Mouse (Mus musculus) liver, embryonic 11.5 days (tissue): Measurements from ENCODE around the gene Mms22l. TPM values are rescaled to one million over a fixed set of nuclear protein-coding genes. Genes with fewer than 3 reads are reported as not detected.
"Not testable (repeated sequence)": the region's sequence is repeated elsewhere in the genome, so short reads cannot be mapped to it uniquely, and the experiment has no call there.

ENCODE experiments used
- ATAC-seq: fragments of 200-750 bp; cut with Nextera tagmentation; replicated peaks from 2 replicates; pipeline ENCODE4 v1.8.0; 2017; ENCODE audit warnings: moderate number of reproducible peaks, mild to moderate bottlenecking, moderate TSS enrichment, moderate library complexity; ENCODE audit not compliant: low FRiP score
- DNase-seq: peaks from one replicate; pipeline ENCODE4 v3.0.0-alpha.2; 2017; ENCODE audit warnings: low spot score
- H3K27ac ChIP-seq: fragments of 300-500 bp; sonication (generic); 2 replicates; pipeline ENCODE4 v1.5.1; 2014; ENCODE audit warnings: mild to moderate bottlenecking, low read depth, low read length, control low read depth
- H3K27me3 ChIP-seq: fragments of 300-500 bp; sonication (generic); replicated peaks from 2 replicates; pipeline ENCODE4 v1.6.1; 2014; ENCODE audit warnings: low read length, mixed read lengths; ENCODE audit not compliant: control insufficient read depth, insufficient read depth
- H3K36me3 ChIP-seq: fragments of 300-500 bp; sonication (generic); 2 replicates; pipeline ENCODE4 v1.6.1; 2014; ENCODE audit warnings: mild to moderate bottlenecking, low read length, moderate library complexity, mixed read lengths; ENCODE audit not compliant: control insufficient read depth, insufficient read depth
- H3K4me1 ChIP-seq: fragments of 300-500 bp; sonication (generic); replicated peaks from 2 replicates; pipeline ENCODE4 v1.6.1; 2014; ENCODE audit warnings: low read length, mixed read lengths; ENCODE audit not compliant: control insufficient read depth, insufficient read depth
- H3K4me2 ChIP-seq: fragments of 300-500 bp; sonication (generic); 2 replicates; pipeline ENCODE4 v1.6.1; 2014; ENCODE audit warnings: mild to moderate bottlenecking, control low read depth, moderate library complexity
- H3K4me3 ChIP-seq: fragments of 300-500 bp; sonication (generic); 2 replicates; pipeline ENCODE4 v1.5.1; 2014; ENCODE audit warnings: low read depth, low read length, control low read depth
- H3K9ac ChIP-seq: fragments of 300-500 bp; sonication (generic); 2 replicates; pipeline ENCODE4 v1.6.1; 2014; ENCODE audit warnings: low read depth, low read length, control low read depth
- H3K9me3 ChIP-seq: fragments of 300-500 bp; sonication (generic); 2 replicates; pipeline ENCODE4 v1.6.1; 2016; ENCODE audit warnings: low read length, inconsistent platforms, mixed read lengths; ENCODE audit not compliant: control insufficient read depth
- WGBS: fragments of 180-500 bp; shearing (Covaris S2); extraction: QIAGEN DNeasy Blood & Tissue Kit; methylation state at CpG from one replicate; pipeline ENCODE4 v1.1.7; 2014; 5-methylcytosine and 5-hydroxymethylcytosine counted together
- polyA plus RNA-seq: library from polyadenylated mRNA; unstranded; fragments of >200 nt; fragmentation: Nextera tagmentation; extraction: Ambion mirVana; gene quantifications from 2 replicates; pipeline ENCODE4 v1.2.1, GENCODE M21; 2014

Mms22l gene
- polyA plus RNA-seq, 1 experiment from 2014 or later, result 47.2 TPM

DNA sequence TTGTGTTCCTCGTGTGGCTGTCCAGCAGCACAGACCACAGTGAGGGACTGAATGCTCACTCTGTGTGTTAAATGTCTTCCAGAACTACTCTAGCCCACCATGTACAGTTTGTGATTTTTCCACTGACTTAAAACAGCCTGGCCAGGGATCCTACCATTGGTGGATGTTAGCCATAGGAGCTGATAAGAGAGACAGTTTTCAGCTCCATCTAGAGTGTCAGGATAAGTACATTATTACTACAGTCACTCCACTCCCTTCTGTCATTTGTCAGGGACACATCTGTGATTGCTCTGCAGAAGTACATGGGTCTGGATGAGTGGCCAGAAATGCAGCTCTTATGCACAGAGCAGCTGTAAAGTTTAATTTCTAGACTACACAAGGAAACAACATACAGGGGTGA lies 131.6 kb downstream of the Mms22l start:
- Histone ChIP-seq H3K4me2 (no peak overlapping the region), H3K9me3 (no peaks in the 10 kb centered on the region), H3K9ac (no peak overlapping the region), H3K4me1 (no peaks in the 10 kb centered on the region), H3K4me3 (no peak overlapping the region), H3K36me3 (no peaks in the 10 kb centered on the region), H3K27ac (no peak overlapping the region), H3K27me3 (no peaks in the 10 kb centered on the region)
- DNase-seq, result no peak
- ATAC-seq, result no peak
- 40% methylated on average over 1 of the region's 1 CpGs for WGBS

DNA sequence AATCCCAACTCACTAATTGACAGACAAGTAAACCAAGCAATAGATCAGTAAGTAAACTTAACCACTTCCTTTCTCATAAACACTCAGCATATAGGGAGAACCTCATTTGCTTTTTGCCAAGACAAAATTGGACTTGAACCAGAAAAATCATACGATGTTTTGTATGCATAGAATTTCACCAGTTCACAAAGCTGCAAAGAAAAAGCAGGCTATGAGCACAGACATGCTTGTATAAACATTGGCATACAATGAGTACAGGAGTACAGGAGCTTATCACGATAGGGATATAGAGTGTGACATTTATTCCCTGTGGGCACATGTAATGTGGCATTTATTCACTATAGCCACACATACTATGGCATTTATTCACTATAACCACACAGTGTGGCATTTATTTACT lies 134.2 kb downstream of the Mms22l start:
- no peak for DNase-seq
- Histone ChIP-seq H3K4me1 (no peaks in the 10 kb centered on the region), H3K4me2 (no peak overlapping the region), H3K9ac (no peak overlapping the region), H3K27me3 (no peaks in the 10 kb centered on the region), H3K4me3 (no peak overlapping the region), H3K9me3 (no peaks in the 10 kb centered on the region), H3K36me3 (no peaks in the 10 kb centered on the region), H3K27ac (no peak overlapping the region)
- no peak for ATAC-seq
- WGBS, result 80% methylated on average over 2 of the region's 2 CpGs

DNA sequence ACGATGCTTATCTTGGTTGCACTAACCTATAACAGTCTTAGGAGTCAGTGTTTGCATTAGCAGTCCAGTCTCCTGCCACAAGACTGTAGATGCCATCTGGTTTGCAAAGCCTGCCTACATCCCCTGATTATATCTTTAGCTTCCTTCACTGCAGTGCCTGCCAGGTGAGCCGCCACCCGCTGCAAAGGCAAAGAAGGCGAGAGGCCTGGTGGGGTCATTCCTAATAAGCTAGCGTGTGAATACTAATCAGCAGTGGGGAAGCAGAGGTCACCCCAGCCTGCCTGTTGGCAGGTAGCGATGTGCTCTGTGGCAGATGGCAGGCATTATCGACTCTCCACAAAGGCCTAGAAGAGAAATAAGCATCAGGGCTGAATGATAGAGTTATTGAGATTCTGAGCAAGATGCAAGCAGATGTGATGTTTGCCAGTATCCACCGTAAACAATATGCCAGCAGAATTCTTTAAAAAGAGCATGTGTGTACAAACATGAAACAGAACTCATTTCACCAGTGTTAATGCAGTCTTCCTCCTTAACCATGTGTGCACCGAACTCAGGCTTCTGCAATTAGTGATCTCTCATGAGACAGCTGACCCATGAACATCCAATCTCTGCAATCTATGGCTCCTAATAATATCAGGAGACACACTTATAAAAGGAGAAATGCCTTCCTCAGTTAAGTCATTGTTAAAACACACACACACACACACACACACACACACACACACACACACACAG lies 135.1 kb downstream of the Mms22l start:
- Histone ChIP-seq H3K4me2 (no peak overlapping the region), H3K9ac (no peak overlapping the region), H3K4me1 (no peaks in the 10 kb centered on the region), H3K4me3 (no peak overlapping the region), H3K9me3 (no peaks in the 10 kb centered on the region), H3K27ac (no peak overlapping the region), H3K27me3 (no peaks in the 10 kb centered on the region), H3K36me3 (no peaks in the 10 kb centered on the region)
- DNase-seq, result no peak
- ATAC-seq, result no peak
- WGBS, result 82% methylated on average over 9 of the region's 9 CpGs

DNA sequence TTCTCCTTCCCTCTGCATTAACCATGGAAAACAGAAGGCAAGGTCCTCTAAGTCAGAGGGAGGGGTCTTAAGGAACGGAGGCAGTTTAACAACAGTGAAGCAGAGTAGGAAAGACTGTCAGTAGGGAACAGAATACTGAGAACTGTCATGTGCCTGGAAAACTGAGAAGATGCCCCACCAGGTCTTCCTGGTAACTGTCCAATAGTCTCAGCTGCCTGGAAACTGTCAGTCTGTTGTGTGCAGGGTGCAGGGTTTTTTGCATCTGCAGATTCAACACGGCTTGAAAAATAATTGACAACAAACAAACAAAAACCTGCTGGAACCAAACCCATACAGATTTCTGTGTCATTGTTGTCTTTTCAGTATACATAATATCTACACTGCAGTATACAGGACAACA lies 146.1 kb downstream of the Mms22l start:
- H3K27ac ChIP-seq, result no peak overlapping the region
- no peaks in the 10 kb centered on the region for H3K4me1 ChIP-seq
- H3K4me2 ChIP-seq, result no peak overlapping the region
- H3K27me3 ChIP-seq, result no peaks in the 10 kb centered on the region
- no peak overlapping the region for H3K4me3 ChIP-seq
- H3K9ac ChIP-seq, result no peak overlapping the region
- H3K9me3 ChIP-seq, result no peaks in the 10 kb centered on the region
- no peak for ATAC-seq
- 87% methylated on average over 2 of the region's 2 CpGs for WGBS
- DNase-seq, result no peak
- H3K36me3 ChIP-seq, result no peaks in the 10 kb centered on the region

DNA sequence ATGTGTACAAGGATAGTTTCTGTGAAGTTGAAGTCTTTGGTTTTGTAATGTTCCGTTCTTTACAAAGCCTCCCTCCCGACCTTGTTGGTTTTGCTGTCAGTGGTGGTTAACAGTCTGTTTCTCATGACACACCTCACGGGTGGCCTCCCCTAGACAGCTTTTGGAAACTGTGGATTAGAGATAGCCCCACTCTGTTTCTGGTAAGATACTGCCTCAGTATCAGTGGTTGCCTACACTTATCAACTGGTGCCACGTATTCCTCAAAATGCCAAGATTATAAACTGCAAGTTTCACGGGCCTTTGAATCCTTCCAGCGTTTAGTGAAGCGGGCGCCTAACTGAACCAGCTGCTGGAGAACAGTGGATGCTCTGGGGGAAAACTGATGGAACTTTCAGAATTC lies 148.5 kb downstream of the Mms22l start:
- WGBS, result 65% methylated on average over 5 of the region's 8 CpGs
- ATAC-seq, result peak; percentile 98
- H3K27ac ChIP-seq, H3K9me3 ChIP-seq, H3K9ac ChIP-seq, H3K4me1 ChIP-seq, H3K36me3 ChIP-seq, H3K27me3 ChIP-seq, H3K4me2 ChIP-seq, DNase-seq, H3K4me3 ChIP-seq: not testable (repeated sequence)
